Mouse (Mus musculus): Measurements from ENCODE around the gene Shank2. TPM values are rescaled to one million over a fixed set of nuclear protein-coding genes. Genes with fewer than 3 reads are reported as not detected.
A peak's percentile ranks its signal among the peaks of the same experiment; 100 is the strongest.

The Shank2 gene
- total RNA-seq, 1 experiment = 0.94 TPM

DNA sequence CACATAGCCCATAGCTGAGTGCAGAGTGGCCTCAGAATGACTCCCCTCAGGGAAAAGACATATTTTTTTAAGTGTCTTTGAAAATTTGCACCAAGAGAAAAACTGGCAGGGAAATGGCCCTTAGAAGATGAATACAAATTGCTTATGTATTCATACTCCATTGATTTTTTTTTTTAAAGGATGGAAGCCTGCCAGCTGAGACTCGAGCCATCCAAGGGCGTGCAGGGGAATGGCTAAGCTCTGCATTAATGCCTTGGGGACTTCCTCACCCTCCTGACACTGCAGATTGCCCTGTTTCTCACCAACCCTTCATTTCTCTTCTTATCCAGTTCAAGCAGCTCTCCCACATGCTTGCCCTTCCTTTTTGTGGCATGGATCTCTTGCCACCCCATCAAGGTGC lies 85.5 kb downstream of the Shank2 start:
- DNase-seq (ENCODE audit: low read depth, low spot score) = no peak
- H3K9me3 ChIP-seq (ENCODE audit: control insufficient read depth, insufficient read depth, low read depth, low read length) = no peaks in the 10 kb centered on the region
- in situ Hi-C loops (cut with MboI; ENCODE audit: low sequenced_read_pairs in 2 of 2, unreplicated experiment in 2 of 2) = no loop called here
- H3K9ac ChIP-seq (ENCODE audit: insufficient read depth, low read depth, low read length, poor library complexity, severe bottlenecking) = no peak overlapping the region
- no peak for TF ChIP-seq CHD2 (IDR thresholded peaks at IDR 0.05; ENCODE audit: low read depth, low read length)
- no peak for TF ChIP-seq HCFC1 (IDR thresholded peaks at IDR 0.05; ENCODE audit: borderline replicate concordance, insufficient read depth, low read length)
- TF ChIP-seq ZNF384 (IDR thresholded peaks at IDR 0.05; ENCODE audit: low read depth, low read length) = no peak
- no peak for TF ChIP-seq ZC3H11A (IDR thresholded peaks at IDR 0.05; ENCODE audit: borderline replicate concordance, low read depth, low read length)
- TF ChIP-seq MAFK (IDR thresholded peaks at IDR 0.05; ENCODE audit: insufficient read depth, low read depth, low read length) = no peak
- no peak overlapping the region for H3K4me3 ChIP-seq (ENCODE audit: insufficient read depth in 1 of 2, low read depth in 1 of 2, low read length in 2 of 2, poor library complexity in 1 of 2, severe bottlenecking in 1 of 2)
- no peaks in the 10 kb centered on the region for H3K36me3 ChIP-seq (ENCODE audit: control insufficient read depth, insufficient read depth, low read length, poor library complexity, severe bottlenecking)
- H3K27ac ChIP-seq (ENCODE audit: insufficient read depth, low read depth, low read length, poor library complexity, severe bottlenecking) = no peak overlapping the region
- peaks cover 0 to 2% of the 10 kb centered on the region in 2 experiments; a peak in 1 of 4 replicates for H3K4me1 ChIP-seq (ENCODE audit: control insufficient read depth in 2 of 2, insufficient read depth in 2 of 2, low read length in 2 of 2, poor library complexity in 1 of 2)

DNA sequence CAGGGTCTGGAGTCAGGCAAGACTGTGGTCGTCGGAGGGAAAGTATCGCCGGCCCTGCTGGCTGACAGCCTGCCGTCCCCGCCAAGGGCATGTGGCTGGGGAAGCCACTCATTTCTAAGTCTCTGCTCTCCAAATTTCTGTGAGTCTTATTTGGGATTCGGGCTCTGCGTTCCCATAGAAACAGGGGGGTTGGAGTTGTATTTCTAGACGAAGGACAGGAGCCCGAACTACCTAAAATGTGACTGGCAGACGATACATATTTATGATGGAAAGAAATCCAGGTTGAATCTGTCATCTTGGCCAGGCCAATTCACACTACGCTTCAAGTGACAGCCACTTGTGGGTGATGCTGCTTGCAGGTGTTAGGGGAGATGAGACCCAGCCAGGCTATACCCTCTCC lies 92.4 kb downstream of the Shank2 start:
- H3K27ac ChIP-seq (ENCODE audit: insufficient read depth, low read depth, low read length, poor library complexity, severe bottlenecking) = no peak overlapping the region
- peaks cover 0 to 4% of the 10 kb centered on the region in 2 experiments; a peak in 1 of 4 replicates for H3K4me1 ChIP-seq (ENCODE audit: control insufficient read depth in 2 of 2, insufficient read depth in 2 of 2, low read length in 2 of 2, poor library complexity in 1 of 2)
- no peaks in the 10 kb centered on the region for H3K36me3 ChIP-seq (ENCODE audit: control insufficient read depth, insufficient read depth, low read length, poor library complexity, severe bottlenecking)
- no peak for DNase-seq (ENCODE audit: low read depth, low spot score)
- no peak for TF ChIP-seq ZC3H11A (IDR thresholded peaks at IDR 0.05; ENCODE audit: borderline replicate concordance, low read depth, low read length)
- no peak for TF ChIP-seq ZNF384 (IDR thresholded peaks at IDR 0.05; ENCODE audit: low read depth, low read length)
- no peak for TF ChIP-seq MAFK (IDR thresholded peaks at IDR 0.05; ENCODE audit: insufficient read depth, low read depth, low read length)
- TF ChIP-seq HCFC1 (IDR thresholded peaks at IDR 0.05; ENCODE audit: borderline replicate concordance, insufficient read depth, low read length) = no peak
- no peak for TF ChIP-seq CHD2 (IDR thresholded peaks at IDR 0.05; ENCODE audit: low read depth, low read length)
- no peak overlapping the region for H3K9ac ChIP-seq (ENCODE audit: insufficient read depth, low read depth, low read length, poor library complexity, severe bottlenecking)
- no peaks in the 10 kb centered on the region for H3K9me3 ChIP-seq (ENCODE audit: control insufficient read depth, insufficient read depth, low read depth, low read length)
- in situ Hi-C loops (cut with MboI; ENCODE audit: low sequenced_read_pairs in 2 of 2, unreplicated experiment in 2 of 2) = loop anchor here in 1 of 2 experiments (10.0 kb wide), 1 partner anchor 91 kb away; no protein-coding TSS in a partner anchor
- H3K4me3 ChIP-seq (ENCODE audit: insufficient read depth in 1 of 2, low read depth in 1 of 2, low read length in 2 of 2, poor library complexity in 1 of 2, severe bottlenecking in 1 of 2) = no peak overlapping the region

DNA sequence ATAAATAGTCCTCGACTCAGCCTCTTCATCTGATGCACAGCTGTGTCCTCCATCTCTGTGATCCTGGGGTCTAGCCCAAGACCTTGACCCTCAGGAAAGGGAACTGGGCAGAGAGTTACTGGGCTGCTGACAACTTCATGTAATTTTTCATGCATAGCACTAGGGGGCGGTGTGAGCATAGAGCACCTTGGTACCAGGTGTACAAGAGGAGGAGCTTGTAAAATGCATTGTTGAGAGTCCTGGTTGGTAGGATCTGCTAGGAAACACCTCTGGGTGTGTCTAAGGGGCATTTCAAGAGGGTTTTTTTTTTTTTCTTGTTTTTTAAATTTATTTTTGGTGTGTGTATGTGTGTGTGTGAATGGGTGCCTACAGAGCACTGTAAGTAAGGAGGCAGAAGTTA lies 95.6 kb downstream of the Shank2 start:
- Histone ChIP-seq H3K27ac (ENCODE audit: insufficient read depth, low read depth, low read length, poor library complexity, severe bottlenecking) (no peak overlapping the region), H3K4me3 (ENCODE audit: insufficient read depth in 1 of 2, low read depth in 1 of 2, low read length in 2 of 2, poor library complexity in 1 of 2, severe bottlenecking in 1 of 2) (no peak overlapping the region), H3K4me1 (ENCODE audit: control insufficient read depth in 2 of 2, insufficient read depth in 2 of 2, low read length in 2 of 2, poor library complexity in 1 of 2) (peaks cover 0 to 5% of the 10 kb centered on the region in 2 experiments; a peak in 2 of 4 replicates), H3K36me3 (ENCODE audit: control insufficient read depth, insufficient read depth, low read length, poor library complexity, severe bottlenecking) (no peaks in the 10 kb centered on the region), H3K9ac (ENCODE audit: insufficient read depth, low read depth, low read length, poor library complexity, severe bottlenecking) (no peak overlapping the region), H3K9me3 (ENCODE audit: control insufficient read depth, insufficient read depth, low read depth, low read length) (no peaks in the 10 kb centered on the region)
- peak; percentile 56 for DNase-seq (ENCODE audit: low read depth, low spot score)
- TF ChIP-seq ZNF384 (IDR thresholded peaks at IDR 0.05; ENCODE audit: low read depth, low read length) (peak; percentile 53; the same call in 1 of the 2 replicates), ZC3H11A (IDR thresholded peaks at IDR 0.05; ENCODE audit: borderline replicate concordance, low read depth, low read length) (no peak)
- in situ Hi-C loops (cut with MboI; ENCODE audit: low sequenced_read_pairs in 2 of 2, unreplicated experiment in 2 of 2) = loop anchor here in 1 of 2 experiments (10.0 kb wide), 1 partner anchor 87 kb away; no protein-coding TSS in a partner anchor

DNA sequence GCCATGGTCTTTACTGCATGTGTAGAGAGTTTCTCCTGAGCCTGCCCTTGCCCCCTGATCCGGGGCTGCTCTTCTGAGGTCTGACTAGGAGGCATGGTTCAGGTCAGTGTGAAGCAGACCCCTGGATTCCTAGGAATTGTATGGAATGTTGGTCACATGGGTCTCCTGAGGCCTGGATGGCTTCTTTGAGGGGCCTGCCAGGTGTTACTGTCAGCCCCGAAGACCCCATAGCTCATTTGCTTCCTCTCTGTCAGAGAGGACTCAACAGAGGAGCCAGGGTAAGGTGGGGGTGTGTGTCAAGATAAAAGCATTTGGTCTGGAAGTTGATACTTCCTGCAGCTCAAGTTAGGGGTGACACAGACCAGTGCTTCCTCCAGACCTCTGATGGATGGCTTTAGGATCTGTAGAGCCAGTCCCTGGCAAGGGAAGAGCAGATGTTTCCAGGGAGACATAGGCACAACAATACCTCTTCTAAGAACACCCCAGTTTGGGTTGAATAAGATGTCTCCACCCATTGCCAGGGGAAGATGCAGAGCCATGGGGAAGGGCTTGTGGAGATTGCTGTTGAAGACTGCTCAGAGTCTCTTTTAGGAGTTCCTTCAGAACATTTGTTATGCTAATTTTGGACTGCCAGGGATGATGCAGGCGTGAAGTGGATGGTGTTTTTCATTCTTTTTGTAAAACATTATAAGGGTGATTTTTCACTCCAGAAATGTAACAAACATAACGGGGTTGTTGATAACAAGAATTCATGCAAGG lies 100.7 kb downstream of the Shank2 start:
- Histone ChIP-seq H3K9me3 (ENCODE audit: control insufficient read depth, insufficient read depth, low read depth, low read length) (no peaks in the 10 kb centered on the region), H3K4me1 (ENCODE audit: control insufficient read depth in 2 of 2, insufficient read depth in 2 of 2, low read length in 2 of 2, poor library complexity in 1 of 2) (peaks cover 8 to 36% of the 10 kb centered on the region in 2 experiments), H3K36me3 (ENCODE audit: control insufficient read depth, insufficient read depth, low read length, poor library complexity, severe bottlenecking) (no peaks in the 10 kb centered on the region), H3K27ac (ENCODE audit: insufficient read depth, low read depth, low read length, poor library complexity, severe bottlenecking) (no peak overlapping the region), H3K4me3 (ENCODE audit: insufficient read depth in 1 of 2, low read depth in 1 of 2, low read length in 2 of 2, poor library complexity in 1 of 2, severe bottlenecking in 1 of 2) (no peak overlapping the region), H3K9ac (ENCODE audit: insufficient read depth, low read depth, low read length, poor library complexity, severe bottlenecking) (no peak overlapping the region)
- TF ChIP-seq ZC3H11A (IDR thresholded peaks at IDR 0.05; ENCODE audit: borderline replicate concordance, low read depth, low read length) (no peak), ZNF384 (IDR thresholded peaks at IDR 0.05; ENCODE audit: low read depth, low read length) (no peak), CHD2 (IDR thresholded peaks at IDR 0.05; ENCODE audit: low read depth, low read length) (no peak), MAFK (IDR thresholded peaks at IDR 0.05; ENCODE audit: insufficient read depth, low read depth, low read length) (no peak), HCFC1 (IDR thresholded peaks at IDR 0.05; ENCODE audit: borderline replicate concordance, insufficient read depth, low read length) (no peak)
- DNase-seq (ENCODE audit: low read depth, low spot score) = peak; percentile 7
- in situ Hi-C loops (cut with MboI; ENCODE audit: low sequenced_read_pairs in 2 of 2, unreplicated experiment in 2 of 2) = no loop called here
